20 mouse cellular contexts compared by ENCODE assay signal in genomic region chr9:35403490-35403889, GRCm38 (mm10).
"Had no signal": no experiment of that assay in that cellular context is flagged by ENCODE, and none has a peak within 500 bp of the region (broad histone marks: within the 10 kb centered on the region; RNA-seq: fewer than 3 reads in every experiment).

No protein-coding gene starts in this region.

- H3K9ac ChIP-seq: kidney, embryonic 15.5 days; limb, embryonic 12.5 days; limb, embryonic 15.5 days; liver, embryonic 14.5 days; liver, postnatal 0 days; lung, embryonic 14.5 days; midbrain, embryonic 12.5 days; neural tube, embryonic 13.5 days; stomach, embryonic 15.5 days had no signal

- ATAC-seq: liver, postnatal 0 days; lung, postnatal 0 days had no signal

- H3K9me3 ChIP-seq: kidney, embryonic 15.5 days; limb, embryonic 12.5 days; limb, embryonic 15.5 days; midbrain, embryonic 12.5 days; neural tube, embryonic 13.5 days; stomach, embryonic 15.5 days had no signal

- H3K27ac ChIP-seq: kidney, embryonic 15.5 days; liver, embryonic 14.5 days; macrophage; midbrain, embryonic 12.5 days; neural tube, embryonic 13.5 days; stomach, embryonic 15.5 days had no signal

- DNase-seq: kidney, postnatal 14 days; kidney, postnatal 4 days; liver, postnatal 0 days; lung, embryonic 14.5 days; retina, postnatal 1 day; right cerebral cortex, postnatal 25 days; spleen, adult 18-20 months; thymus, adult 18-20 months; thymus, postnatal 36 days had no signal

- H3K36me3 ChIP-seq: kidney, embryonic 15.5 days; limb, embryonic 12.5 days; limb, embryonic 15.5 days; midbrain, embryonic 12.5 days; neural tube, embryonic 13.5 days; stomach, embryonic 15.5 days had no signal

- H3K27me3 ChIP-seq: limb, embryonic 12.5 days; limb, embryonic 15.5 days; stomach, embryonic 15.5 days had no signal

- H3K4me3 ChIP-seq: kidney, embryonic 15.5 days; limb, embryonic 12.5 days; limb, embryonic 15.5 days; midbrain, embryonic 12.5 days; myocyte; neural tube, embryonic 13.5 days; stomach, embryonic 15.5 days had no signal

- H3K4me2 ChIP-seq: kidney, embryonic 15.5 days; limb, embryonic 12.5 days; limb, embryonic 15.5 days; liver, embryonic 11.5 days; lung, embryonic 14.5 days; midbrain, embryonic 12.5 days; neural tube, embryonic 13.5 days; stomach, embryonic 15.5 days had no signal
